Mouse (Mus musculus): Measurements from ENCODE around the gene Bak1.

Bak1 gene

GRCm38 (mm10) chr17:27028909-27029308, at the start of gene Bak1:
Gene Bak1 (minus strand): TSS chr17:27029009.
- DNase-seq (ENCODE audit: extremely low spot score, low read depth, low spot score), result no peak

- DNase-seq (ENCODE audit: extremely low spot score, low read depth, low spot score), result no peak
Observed at GRCm38 (mm10) chr17:27078499-27078898, 49.7 kb upstream of the Bak1 start.

GRCm38 (mm10) chr17:27077920-27078319, 49.1 kb upstream of the Bak1 start:
- DNase-seq (ENCODE audit: extremely low spot score, low read depth, low spot score), result no peak

- DNase-seq (ENCODE audit: extremely low spot score, low read depth, low spot score), result no peak
Observed at GRCm38 (mm10) chr17:27077133-27077532, 48.3 kb upstream of the Bak1 start.

- DNase-seq (ENCODE audit: extremely low spot score, low read depth, low spot score), result no peak
Observed at GRCm38 (mm10) chr17:27074849-27075745, 46.3 kb upstream of the Bak1 start.

GRCm38 (mm10) chr17:27074236-27074635, 45.4 kb upstream of the Bak1 start:
- no peak for DNase-seq (ENCODE audit: extremely low spot score, low read depth, low spot score)

- no peak for DNase-seq (ENCODE audit: extremely low spot score, low read depth, low spot score)
Observed at GRCm38 (mm10) chr17:27073778-27074177, 45.0 kb upstream of the Bak1 start.

- DNase-seq (ENCODE audit: extremely low spot score, low read depth, low spot score), result no peak
Observed at GRCm38 (mm10) chr17:27073126-27073525, 44.3 kb upstream of the Bak1 start.

- no peak for DNase-seq (ENCODE audit: extremely low spot score, low read depth, low spot score)
Observed at GRCm38 (mm10) chr17:27072363-27072762, 43.6 kb upstream of the Bak1 start.

- no peak for DNase-seq (ENCODE audit: extremely low spot score, low read depth, low spot score)
Observed at GRCm38 (mm10) chr17:27071630-27072029, 42.8 kb upstream of the Bak1 start.

GRCm38 (mm10) chr17:27070913-27071312, 42.1 kb upstream of the Bak1 start:
- no peak for DNase-seq (ENCODE audit: extremely low spot score, low read depth, low spot score)

GRCm38 (mm10) chr17:27069071-27069470, 40.3 kb upstream of the Bak1 start:
- no peak for DNase-seq (ENCODE audit: extremely low spot score, low read depth, low spot score)

GRCm38 (mm10) chr17:27066065-27066464, 37.3 kb upstream of the Bak1 start:
- no peak for DNase-seq (ENCODE audit: extremely low spot score, low read depth, low spot score)

- no peak for DNase-seq (ENCODE audit: extremely low spot score, low read depth, low spot score)
Observed at GRCm38 (mm10) chr17:27064195-27064594, 35.4 kb upstream of the Bak1 start.

GRCm38 (mm10) chr17:27063717-27064116, 34.9 kb upstream of the Bak1 start:
- DNase-seq (ENCODE audit: extremely low spot score, low read depth, low spot score), result no peak

GRCm38 (mm10) chr17:27062684-27063083, 33.9 kb upstream of the Bak1 start:
- DNase-seq (ENCODE audit: extremely low spot score, low read depth, low spot score), result no peak

GRCm38 (mm10) chr17:27061727-27062126, 32.9 kb upstream of the Bak1 start:
- DNase-seq (ENCODE audit: extremely low spot score, low read depth, low spot score), result no peak

GRCm38 (mm10) chr17:27060698-27061097, 31.9 kb upstream of the Bak1 start:
- DNase-seq (ENCODE audit: extremely low spot score, low read depth, low spot score), result no peak

GRCm38 (mm10) chr17:27057517-27058055, 28.8 kb upstream of the Bak1 start:
- DNase-seq (ENCODE audit: extremely low spot score, low read depth, low spot score), result no peak

GRCm38 (mm10) chr17:27056812-27057516, 28.2 kb upstream of the Bak1 start, which contains the start of gene Itpr3:
Gene Itpr3 (plus strand): TSS chr17:27057304.
- no peak for DNase-seq (ENCODE audit: extremely low spot score, low read depth, low spot score)

GRCm38 (mm10) chr17:27056170-27056569, 27.4 kb upstream of the Bak1 start:
- DNase-seq (ENCODE audit: extremely low spot score, low read depth, low spot score), result no peak

- DNase-seq (ENCODE audit: extremely low spot score, low read depth, low spot score), result no peak
Observed at GRCm38 (mm10) chr17:27051514-27051913, 22.7 kb upstream of the Bak1 start.

All from hindlimb bud, embryonic 11.5 days (tissue).